Mouse (Mus musculus) kidney, adult 2 months (tissue): ENCODE results near the gene Tmx2.

Experiments
- CTCF ChIP-seq: fragments of 200-500 bp; conservative IDR thresholded peaks from 2 replicates; pipeline ENCODE4 v1.5.1; 2011; ENCODE audit warnings: low read depth, mild to moderate bottlenecking, control low read depth, low read length, moderate library complexity, mixed read lengths; ENCODE audit not compliant: insufficient read depth, insufficient read length
- POLR2A ChIP-seq: fragments of 200-500 bp; IDR thresholded peaks from one replicate; pipeline ENCODE4 v1.6.1; 2011; ENCODE audit warnings: low read depth, low read length, control low read depth

DNA sequence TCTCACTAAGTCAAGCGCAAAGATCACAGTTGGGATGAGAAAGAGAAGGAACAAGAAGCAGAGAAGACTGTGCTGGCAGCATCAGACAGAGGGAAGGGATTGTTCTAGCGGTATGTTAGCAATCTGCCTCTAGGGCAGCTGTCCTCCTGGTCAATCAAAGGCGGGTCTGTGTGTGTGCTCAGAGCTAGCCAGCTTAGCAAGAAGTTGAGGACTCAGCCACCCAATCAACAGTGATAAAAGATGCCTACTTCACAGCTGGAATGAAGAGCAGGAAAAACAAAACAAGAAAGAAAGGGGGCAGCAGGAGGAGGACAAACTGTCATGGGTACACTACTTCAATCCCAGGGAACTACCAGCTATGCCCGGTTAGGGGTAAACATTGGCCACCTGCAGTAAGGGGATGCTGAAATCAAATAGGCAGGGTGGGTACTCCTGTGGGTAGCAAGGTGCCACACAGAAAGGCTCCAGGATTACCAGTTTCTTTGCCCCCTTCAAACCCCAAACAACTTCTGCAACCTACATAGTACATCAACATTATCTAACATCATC, 43.9 kb downstream of the Tmx2 start:
- TF ChIP-seq CTCF (0 out of 2 replicates have a peak, but pooled peaks have one; percentile 7), POLR2A (no peak)
